Mouse (Mus musculus) kidney, adult 18-20 months (tissue): ENCODE results near the gene Rab44.

Source experiments
- DNase-seq: peaks from one replicate; pipeline ENCODE4 v3.0.0; 2021

The Rab44 gene

GRCm38 (mm10) chr17:29170431-29171000 lies 56.6 kb downstream of the Rab44 start:
- peak; percentile 41 for DNase-seq

GRCm38 (mm10) chr17:29171001-29171772 lies 57.2 kb downstream of the Rab44 start:
- DNase-seq: peak; percentile 89

GRCm38 (mm10) chr17:29172062-29172461 lies 58.1 kb downstream of the Rab44 start:
- DNase-seq: no peak

GRCm38 (mm10) chr17:29173165-29173564 lies 59.2 kb downstream of the Rab44 start:
- no peak for DNase-seq

GRCm38 (mm10) chr17:29175693-29176092 lies 61.7 kb downstream of the Rab44 start:
- no peak for DNase-seq

GRCm38 (mm10) chr17:29176391-29177267 lies 62.7 kb downstream of the Rab44 start:
- peak; percentile 66 for DNase-seq

GRCm38 (mm10) chr17:29178503-29179059 lies 64.6 kb downstream of the Rab44 start:
- DNase-seq: no peak

- no peak for DNase-seq
These were observed 66.0 kb downstream of the Rab44 start for GRCm38 (mm10) chr17:29179917-29180316.

- no peak for DNase-seq
These were observed 66.6 kb downstream of the Rab44 start for GRCm38 (mm10) chr17:29180406-29181127.

GRCm38 (mm10) chr17:29181751-29182150 lies 67.8 kb downstream of the Rab44 start:
- DNase-seq: no peak

- no peak for DNase-seq
These were observed 69.2 kb downstream of the Rab44 start for GRCm38 (mm10) chr17:29183162-29183561.

- no peak for DNase-seq
These were observed 71.6 kb downstream of the Rab44 start for GRCm38 (mm10) chr17:29185376-29186046.

- DNase-seq: no peak
These were observed 73.3 kb downstream of the Rab44 start for GRCm38 (mm10) chr17:29186989-29187859.

GRCm38 (mm10) chr17:29188989-29189388 lies 75.0 kb downstream of the Rab44 start:
- no peak for DNase-seq

- no peak for DNase-seq
These were observed 81.6 kb downstream of the Rab44 start for GRCm38 (mm10) chr17:29195579-29195978.
